Mouse (Mus musculus): ENCODE data around the gene Afp.

DNA sequence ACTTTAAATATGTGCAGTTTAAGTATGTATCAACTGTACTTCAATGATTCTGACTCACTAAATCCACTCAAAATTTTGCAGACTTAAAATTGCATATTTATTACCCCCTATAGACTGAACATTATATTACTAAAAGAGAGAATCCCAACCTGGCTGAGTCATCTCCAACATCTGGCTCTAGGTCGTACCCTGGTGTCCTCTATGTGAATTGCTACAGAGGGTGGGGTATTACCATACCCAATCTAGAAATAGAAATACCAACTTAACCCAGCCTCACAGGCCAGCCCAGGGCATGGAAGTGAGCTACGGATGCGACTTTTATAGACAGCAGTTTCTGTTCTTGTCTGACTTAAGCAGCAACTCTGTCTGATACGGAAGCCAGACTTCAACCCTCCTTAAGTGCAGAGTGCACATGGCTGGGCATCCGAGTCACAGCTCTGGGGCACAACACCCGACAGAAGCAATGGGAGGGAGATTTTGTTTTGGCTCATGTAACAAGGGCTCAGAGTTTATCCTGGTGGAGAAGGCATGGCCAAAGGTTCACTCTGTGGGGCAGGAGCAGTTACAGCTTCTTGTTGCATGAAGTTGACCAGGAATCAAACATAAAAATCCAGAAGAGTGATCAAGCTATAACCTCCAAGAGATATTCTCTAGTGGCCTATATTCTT lies 21.9 kb downstream of the Afp start:
- TF ChIP-seq CTCF (IDR thresholded peaks at IDR 0.05; ENCODE audit: low read depth, low read length) (no peak), POLR2A (IDR thresholded peaks at IDR 0.05; ENCODE audit: insufficient read depth, low read length) (no peak)
